Mouse (Mus musculus) thymus, adult 18-20 months (tissue): ENCODE measurements around the gene Platr17.
"Not testable (repeated sequence)": the region's sequence is repeated elsewhere in the genome, so short reads cannot be mapped to it uniquely, and the experiment has no call there.

Source experiments
- DNase-seq, 2 experiments: peaks; one replicate each; pipeline ENCODE4 v3.0.0; 2022; ENCODE audit warnings: mixed read lengths in 2 of 2

Gene Platr17

DNA sequence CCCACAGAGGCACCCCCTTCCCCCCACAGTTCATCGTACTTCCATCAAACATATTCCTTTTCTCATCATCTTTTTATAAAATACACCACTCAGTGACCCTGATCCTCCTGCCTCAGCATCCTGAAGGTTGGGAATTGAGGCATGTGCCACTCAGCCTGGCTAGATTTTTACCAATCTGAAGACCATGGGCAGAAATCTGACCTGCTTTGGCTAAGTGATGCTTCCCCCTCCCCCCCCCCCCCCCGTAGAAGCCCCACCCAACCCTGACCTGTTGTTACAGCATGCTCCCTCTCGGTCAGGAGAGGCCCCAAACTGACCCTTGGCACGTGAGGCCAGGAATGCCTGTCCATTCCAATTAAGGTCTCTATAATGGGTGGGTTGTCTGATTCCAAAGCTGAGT is at the start of gene Platr17:
TSS of gene Platr17 (plus strand) at position 301 of the 400 bp plus-strand sequence.
- DNase-seq, result not testable (repeated sequence)

DNA sequence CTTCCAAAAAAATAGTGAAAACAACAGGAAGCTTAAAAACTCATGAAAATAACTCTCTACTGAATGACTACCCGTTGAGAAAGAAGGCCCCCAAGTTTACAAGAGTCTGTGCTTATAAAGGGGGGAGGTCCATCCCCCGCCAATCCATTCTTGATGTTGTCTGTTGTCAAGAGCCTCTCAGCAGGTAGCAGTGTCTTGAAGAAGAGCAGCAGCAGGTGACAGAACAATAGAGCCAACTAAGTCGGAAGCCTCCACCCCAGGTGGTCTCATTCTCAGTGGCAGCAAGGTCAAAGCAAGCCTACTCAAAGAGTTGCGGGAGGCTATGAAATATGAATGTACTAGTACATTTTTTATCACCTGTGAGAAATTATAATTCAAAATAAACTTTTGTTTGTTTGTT is 47.1 kb upstream of the Platr17 start:
- DNase-seq, result no peak

DNA sequence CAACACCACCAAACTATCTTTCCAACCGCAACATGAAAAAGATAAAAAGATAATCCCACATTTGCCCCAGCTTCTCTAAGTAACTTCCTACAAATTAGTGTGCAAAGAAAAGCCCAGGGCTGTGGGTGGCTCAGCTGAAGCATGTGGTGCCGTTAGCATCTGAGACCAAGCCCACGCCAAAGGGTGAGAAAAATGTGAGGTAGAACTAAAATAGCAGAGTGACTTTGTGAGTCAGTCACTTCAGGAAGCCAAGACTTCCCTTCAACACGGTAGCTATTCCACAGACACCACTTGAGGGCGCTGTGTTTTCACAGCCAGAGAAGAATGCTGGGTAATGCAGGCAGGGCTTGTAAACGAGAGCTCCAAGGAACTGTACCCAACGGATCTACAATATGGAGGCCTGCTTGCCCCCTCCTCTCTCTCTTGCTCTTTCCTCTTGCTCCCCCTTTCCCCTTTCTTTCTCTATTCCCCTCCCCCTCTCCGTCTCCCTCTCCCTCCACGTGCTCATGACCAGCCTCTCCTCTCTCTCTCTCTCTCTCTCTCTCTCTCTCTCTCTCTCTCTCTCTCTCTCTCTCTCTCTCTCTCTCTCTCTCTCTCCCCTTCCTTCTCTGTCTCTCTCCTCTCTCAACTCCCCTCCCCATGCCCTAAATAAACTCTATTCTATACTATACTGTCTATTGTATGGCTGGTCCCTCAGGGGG is 39.5 kb upstream of the Platr17 start:
- DNase-seq, result peak; percentile 30 to 53

DNA sequence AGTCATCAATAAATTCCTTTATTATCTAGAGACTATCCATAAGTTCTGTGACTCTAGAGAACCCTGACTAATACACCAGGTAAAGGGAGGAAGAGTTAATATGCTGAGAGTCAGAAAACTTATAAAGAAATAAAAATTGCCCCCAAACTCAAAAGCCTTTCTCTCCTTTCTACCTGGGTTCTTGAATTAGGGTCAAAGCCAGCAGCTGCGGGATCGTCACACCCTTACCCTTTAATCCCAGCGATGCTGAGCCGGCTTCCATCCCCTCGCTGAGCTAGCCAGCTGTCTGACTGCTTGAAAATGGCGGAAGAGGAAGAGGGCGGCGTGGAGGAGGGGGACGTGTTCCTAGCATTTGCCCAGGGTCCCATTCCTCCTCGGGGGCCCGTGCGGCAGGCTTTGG is 31.4 kb upstream of the Platr17 start, which contains the start of gene Gm7029:
TSS of gene Gm7029 (plus strand) at position 301 of the 400 bp plus-strand sequence.
- DNase-seq, result not testable (repeated sequence)

DNA sequence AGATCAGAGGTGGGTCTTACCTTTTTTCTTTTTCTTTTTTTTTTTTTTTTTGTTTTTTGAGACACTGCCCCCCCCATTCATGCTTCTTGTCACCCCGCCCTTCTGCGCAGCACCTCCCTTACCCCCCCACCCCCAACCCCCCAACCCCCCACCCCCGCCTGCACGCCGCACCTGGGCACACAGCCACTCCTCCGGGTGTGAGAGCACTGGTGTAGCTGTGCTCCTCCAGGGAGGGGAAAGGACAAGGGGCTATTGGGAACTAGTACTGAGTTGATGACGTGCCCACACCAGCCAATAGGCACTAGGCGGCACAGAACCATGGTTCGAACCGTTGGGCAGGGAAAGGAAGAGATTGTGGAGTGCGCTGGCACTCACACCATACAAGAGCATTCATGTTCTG is 30.5 kb upstream of the Platr17 start:
- DNase-seq, result peak in 1 of 2 experiments; percentile 25

GRCm38 (mm10) chr17:33875797-33876196 is 29.1 kb upstream of the Platr17 start:
- DNase-seq, result not testable (repeated sequence)

- not testable (repeated sequence) for DNase-seq
These were observed 20.6 kb upstream of the Platr17 start for GRCm38 (mm10) chr17:33884320-33884719.

GRCm38 (mm10) chr17:33887802-33888201 is 17.1 kb upstream of the Platr17 start:
- DNase-seq, result not testable (repeated sequence)

DNA sequence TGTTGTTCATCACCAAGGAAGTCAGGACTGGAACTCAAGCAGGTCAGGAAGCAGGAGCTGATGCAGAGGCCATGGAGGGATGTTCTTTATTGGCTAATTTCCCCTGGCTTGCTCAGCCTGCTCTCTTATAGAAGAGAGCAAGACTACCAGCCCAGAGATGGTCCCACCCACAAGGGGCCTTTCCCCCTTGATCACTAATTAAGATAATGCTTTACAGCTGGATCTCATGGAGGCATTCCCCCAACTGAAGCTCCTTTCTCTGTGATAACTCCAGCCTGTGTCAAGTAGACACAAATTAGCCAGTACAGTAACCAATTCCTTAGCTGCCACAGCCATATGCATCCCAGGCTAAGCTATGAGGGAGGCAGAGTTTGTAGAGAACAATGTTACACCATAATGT is 16.7 kb upstream of the Platr17 start:
- DNase-seq, result not testable (repeated sequence)

DNA sequence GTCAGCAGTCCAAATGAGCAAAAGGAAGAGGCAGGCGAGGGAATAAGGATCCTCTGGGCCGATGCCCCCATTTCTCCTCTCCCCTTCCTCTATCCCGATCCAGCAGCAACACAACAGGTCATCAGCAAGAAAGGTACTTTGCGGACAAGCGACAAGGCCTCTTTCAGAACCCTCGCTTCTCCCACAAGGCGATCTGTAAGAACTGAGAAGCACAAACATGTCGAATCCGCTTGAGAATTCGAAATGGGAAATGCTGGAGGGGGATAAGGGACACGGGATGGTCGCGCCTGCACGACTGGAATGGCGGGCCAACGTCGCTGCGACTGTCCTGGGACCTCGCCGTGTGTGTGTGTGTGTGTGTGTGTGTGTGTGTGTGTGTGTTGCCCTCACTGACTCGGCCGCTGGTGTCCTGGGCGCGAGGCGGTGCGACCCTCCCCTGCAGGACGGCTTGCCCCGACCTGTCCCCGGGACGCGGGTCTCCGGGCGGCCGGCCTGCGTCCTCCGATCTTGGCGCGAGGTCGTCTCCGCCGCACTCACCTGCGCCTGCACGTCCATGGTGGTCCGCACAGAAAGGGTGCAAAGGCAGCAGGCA is 14.9 kb upstream of the Platr17 start:
- not testable (repeated sequence) for DNase-seq

DNA sequence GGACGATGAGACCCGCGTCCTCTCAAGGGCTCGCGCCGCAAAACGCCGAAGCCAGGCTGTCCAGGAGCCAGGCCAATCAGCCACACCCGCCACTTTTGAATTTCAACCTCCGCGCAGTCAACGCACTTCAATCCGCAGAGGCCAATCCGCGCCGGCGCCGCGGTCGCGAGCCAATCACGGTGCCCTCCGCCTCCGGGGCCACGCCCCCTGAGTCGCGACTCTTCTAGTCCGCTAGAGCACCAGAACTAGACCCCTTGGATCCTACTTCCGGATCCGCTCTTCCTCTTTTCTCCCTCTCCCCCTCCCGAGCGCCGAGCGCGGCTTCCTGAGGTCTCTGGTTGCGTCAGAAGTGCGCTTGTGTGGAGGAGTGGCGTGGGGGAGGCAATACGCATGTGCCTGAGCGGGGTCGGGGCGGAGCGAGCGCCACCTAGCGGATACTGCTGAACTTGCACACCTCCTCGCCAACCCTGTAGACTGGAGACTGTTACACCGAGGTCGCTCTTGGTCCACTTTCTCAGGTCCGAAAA is 14.3 kb upstream of the Platr17 start, which contains the start of gene Kifc1:
TSS of gene Kifc1 (minus strand) at position 129 of the 527 bp plus-strand sequence.
- peak; percentile 99 to 100 for DNase-seq

DNA sequence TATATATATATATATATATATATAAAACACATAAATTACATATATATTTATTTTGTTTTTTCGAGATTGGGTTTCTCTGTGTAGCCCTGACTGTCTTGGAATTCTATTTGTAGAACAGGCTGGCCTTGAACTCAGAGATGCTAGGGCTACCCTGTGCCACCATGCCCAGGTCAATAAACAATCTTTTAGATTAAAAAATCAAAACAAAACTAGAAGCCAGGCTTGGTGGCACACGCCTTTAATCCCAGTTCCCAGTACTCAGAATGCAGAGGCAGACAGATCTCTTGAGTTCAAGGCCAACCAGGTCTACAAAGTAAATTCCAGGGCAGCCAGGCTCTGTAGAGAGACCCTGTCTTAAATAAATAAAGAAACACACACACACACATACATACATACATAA is 13.6 kb upstream of the Platr17 start:
- DNase-seq, result no peak

DNA sequence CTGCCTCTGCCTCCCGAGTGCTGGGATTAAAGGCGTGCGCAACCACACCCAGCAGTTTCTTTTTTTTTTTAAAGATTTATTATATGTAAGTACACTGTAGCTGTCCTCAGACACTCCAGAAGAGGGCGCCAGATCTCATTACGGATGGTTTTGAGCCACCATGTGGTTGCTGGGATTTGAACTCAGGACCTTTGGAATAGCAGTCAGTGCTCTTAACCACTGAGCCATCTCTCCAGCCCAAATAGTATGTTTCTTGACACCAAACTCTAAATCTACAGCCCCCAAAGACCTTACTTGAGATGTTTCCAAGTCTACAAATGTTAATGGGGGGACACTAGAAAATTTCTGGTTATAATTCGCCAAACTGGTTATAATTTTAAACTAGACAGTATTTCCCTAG is 13.0 kb upstream of the Platr17 start:
- not testable (repeated sequence) for DNase-seq

DNA sequence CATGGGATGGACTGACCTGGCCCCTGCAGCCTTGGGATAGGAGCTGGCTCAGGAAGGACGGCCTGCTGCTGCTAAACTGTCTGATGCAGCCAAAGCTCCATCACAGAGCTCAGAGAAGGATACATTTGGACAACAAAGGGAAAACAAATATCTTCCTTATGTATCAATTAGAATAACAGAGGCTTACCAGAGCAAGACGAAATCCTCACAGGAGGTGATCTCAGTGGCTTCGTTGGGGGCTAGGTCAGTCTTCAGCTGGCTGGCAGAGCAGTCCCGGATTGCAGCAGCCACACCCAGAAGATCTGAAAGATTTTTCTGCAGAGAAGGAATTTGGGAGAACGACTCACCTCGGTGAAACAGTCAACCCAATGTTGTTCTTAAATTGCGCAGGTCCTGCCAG is 12.5 kb upstream of the Platr17 start:
- DNase-seq, result no peak

DNA sequence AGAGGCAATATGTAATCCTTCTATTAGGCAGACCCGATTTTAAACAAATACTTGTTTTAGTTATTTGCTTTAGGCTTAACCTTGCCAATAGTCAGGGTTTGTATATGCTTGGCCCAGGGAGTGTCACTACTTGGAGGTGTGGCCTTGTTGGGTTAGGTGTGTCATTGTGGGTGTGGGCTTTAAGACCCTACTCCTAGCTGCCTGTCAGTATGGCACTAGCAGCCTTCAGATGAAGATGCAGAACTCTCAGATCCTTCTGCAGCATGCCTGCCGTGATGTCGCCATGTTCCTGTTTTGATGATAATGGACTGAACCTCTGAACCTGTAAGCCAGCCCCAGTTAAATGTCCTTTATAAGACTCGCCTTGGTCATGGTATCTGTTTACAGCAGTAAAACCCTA is 11.9 kb upstream of the Platr17 start:
- not testable (repeated sequence) for DNase-seq

DNA sequence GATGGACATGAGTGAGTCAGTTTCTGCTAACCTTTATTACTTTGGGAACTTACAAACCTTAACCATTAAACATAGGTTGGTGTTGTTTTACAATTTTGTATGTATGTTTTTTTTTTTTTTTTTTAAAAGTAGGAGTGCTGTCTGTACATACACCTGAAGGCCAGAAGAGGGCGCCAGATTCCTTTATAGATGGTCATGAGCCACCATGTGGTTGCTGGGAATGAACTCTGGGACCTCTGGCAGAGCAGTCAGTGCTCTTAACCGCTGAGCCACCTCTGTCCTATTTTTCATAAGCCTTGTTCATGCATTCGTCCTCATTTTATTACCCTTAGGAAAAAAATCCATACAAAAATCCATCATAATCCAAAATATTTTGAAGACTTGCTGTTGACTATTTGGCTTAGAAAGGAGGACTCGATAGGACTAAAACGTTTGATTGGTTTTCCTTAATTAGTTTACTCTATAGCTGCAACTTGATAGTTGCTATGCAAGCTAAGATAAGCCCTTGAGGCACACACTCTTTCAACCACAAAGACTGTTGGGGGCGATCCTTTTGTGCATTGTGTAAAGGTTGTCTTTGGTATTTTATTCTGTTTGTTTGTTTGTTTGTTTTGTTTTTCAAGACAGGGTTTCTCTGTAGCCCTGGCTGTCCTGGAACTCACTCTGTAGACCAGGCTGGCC is 7.7 kb upstream of the Platr17 start:
- DNase-seq, result no peak

GRCm38 (mm10) chr17:33898193-33898592 is 6.7 kb upstream of the Platr17 start:
- not testable (repeated sequence) for DNase-seq

DNA sequence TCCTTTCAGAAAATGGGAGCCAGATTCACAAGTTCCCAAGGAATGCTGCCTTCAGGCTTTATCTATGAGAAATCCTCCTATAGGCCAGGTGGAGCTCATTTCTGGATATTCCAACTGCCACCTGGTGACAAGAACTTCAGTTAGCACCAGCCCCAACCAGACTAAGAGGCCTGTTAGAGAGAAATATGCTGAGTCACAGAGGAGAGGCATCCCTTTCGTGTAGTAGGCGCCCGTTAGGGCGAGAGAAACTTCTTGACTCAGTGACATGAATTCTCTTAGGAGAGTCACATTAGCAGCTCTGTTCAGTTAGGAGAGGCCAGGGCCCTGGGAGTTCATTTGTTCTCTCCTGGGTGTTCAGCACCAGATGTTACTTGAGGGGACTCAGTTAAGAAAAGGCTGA is 5.3 kb upstream of the Platr17 start:
- DNase-seq, result no peak

DNA sequence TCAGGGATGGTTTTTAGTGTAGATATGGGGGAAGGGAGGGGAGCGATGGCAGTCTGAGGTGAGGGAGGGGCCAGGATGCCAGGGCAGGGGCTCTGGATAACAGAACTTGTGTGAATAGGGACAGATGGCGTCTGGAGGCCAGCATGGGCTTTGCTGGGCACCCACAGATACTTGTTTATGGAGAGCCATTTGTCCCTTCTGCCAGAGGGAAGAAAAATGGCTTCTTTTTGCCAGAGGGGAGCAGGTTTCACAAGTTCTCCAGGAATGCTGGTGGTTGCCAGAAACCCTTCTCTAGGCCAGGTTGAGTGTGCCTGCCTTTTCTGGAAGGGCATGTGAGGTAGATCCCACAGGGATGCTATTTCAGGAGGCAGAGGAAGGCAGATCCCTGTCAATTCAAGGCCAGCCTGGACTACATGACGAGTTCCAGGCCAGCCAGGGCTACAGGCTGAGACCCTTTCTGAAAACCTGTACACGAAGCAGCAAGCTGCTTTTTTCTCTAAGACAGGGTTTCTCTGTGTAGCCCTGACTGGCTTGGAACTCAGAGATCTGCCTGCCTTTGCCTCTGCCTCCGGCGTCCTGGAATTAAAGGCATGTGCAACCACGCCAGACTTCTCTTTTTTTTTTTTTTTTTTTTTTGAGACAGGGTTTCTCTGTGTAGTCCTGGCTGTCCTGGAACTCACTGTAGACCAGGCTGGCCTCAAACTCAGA is 4.5 kb upstream of the Platr17 start:
- DNase-seq, result no peak

DNA sequence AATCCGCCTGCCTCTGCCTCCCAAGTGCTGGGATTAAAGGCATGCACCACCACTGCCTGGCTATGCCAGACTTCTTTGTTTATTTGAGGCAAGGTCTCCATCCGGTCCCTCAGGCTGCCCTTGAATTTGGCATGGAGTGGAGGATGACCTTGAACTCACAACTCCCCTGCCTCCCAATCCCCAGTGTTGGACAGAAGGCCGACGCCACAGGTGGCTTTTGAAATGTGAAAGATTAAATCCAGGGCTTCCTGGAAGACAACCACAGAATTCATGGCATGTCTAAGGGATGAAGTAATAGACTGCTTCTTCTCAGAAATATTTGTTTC is 4.0 kb upstream of the Platr17 start:
- DNase-seq, result no peak

- no peak for DNase-seq
These were observed 3.3 kb upstream of the Platr17 start for GRCm38 (mm10) chr17:33901653-33902052.

GRCm38 (mm10) chr17:33902079-33902478 is 2.9 kb upstream of the Platr17 start:
- no peak for DNase-seq

- no peak for DNase-seq
These were observed 2.4 kb upstream of the Platr17 start for GRCm38 (mm10) chr17:33902491-33902890.
